Mouse (Mus musculus) CH12.LX (cell line): ENCODE data around the gene Myrf. TPM values are rescaled to one million over a fixed set of nuclear protein-coding genes. Genes with fewer than 3 reads are reported as not detected.

Experiments used
- DNase-seq: peaks from one replicate; pipeline ENCODE4 v3.0.0-alpha.2; 2013; ENCODE audit errors: extremely low read depth
- H3K27ac ChIP-seq: 2 replicates; pipeline ENCODE4 v1.5.1; 2012; ENCODE audit warnings: low read depth, mild to moderate bottlenecking, control low read depth, moderate library complexity; ENCODE audit not compliant: insufficient read depth
- H3K27me3 ChIP-seq: replicated peaks from 2 replicates; pipeline ENCODE3; 2012; ENCODE audit warnings: inconsistent platforms
- H3K36me3 ChIP-seq, 2 experiments: replicated peaks in 1 of 2; 2 replicates each; pipeline versions ENCODE3 to v1.6.1; 2012; ENCODE audit warnings: inconsistent platforms in 1 of 2, low read length in 1 of 2, mild to moderate bottlenecking in 1 of 2, mixed read lengths in 1 of 2, moderate library complexity in 1 of 2; ENCODE audit not compliant: control insufficient read depth in 1 of 2, insufficient read depth in 1 of 2
- H3K4me1 ChIP-seq, 2 experiments: 2 replicates each; pipeline ENCODE4 v1.6.1; 2012; ENCODE audit warnings: inconsistent platforms in 1 of 2, moderate library complexity in 1 of 2; ENCODE audit not compliant: insufficient read depth in 2 of 2, control insufficient read depth in 1 of 2
- H3K4me2 ChIP-seq: 2 replicates; pipeline ENCODE4 v1.6.1; 2012; ENCODE audit warnings: low read depth, mild to moderate bottlenecking, control low read depth; ENCODE audit not compliant: poor library complexity, insufficient read depth, severe bottlenecking
- H3K4me3 ChIP-seq, 3 experiments: fragments of 150-350 bp in 1 of 3; sonication (generic) in 1 of 3; replicated peaks in 1 of 3; 2 replicates each; pipeline versions ENCODE3 to v1.5.1; 2011 to 2012; ENCODE audit warnings: low read depth in 2 of 3, low read length in 2 of 3, mild to moderate bottlenecking in 2 of 3, moderate library complexity in 2 of 3, control low read depth in 1 of 3, improper control_type of control experiment in 1 of 3, inconsistent platforms in 1 of 3, mixed read lengths in 1 of 3; ENCODE audit not compliant: poor library complexity in 1 of 3
- H3K79me2 ChIP-seq: replicated peaks from 2 replicates; pipeline ENCODE4 v1.6.1; 2012; ENCODE audit warnings: mild to moderate bottlenecking, moderate library complexity; ENCODE audit not compliant: control insufficient read depth, poor library complexity, insufficient read depth, severe bottlenecking; ENCODE audit errors: extremely low read depth
- H3K9ac ChIP-seq: 2 replicates; pipeline ENCODE4 v1.6.1; 2012; ENCODE audit warnings: low read depth, mild to moderate bottlenecking, control low read depth, moderate library complexity; ENCODE audit not compliant: insufficient read depth
- H3K9me3 ChIP-seq: replicated peaks from 2 replicates; pipeline ENCODE3; 2012; ENCODE audit warnings: low read length, inconsistent platforms, mixed read lengths
- BHLHE40 ChIP-seq: IDR thresholded peaks from 2 replicates; pipeline ENCODE4 v1.6.1; 2011; ENCODE audit warnings: mild to moderate bottlenecking, low read depth, low read length, improper control_type of control experiment
- CHD2 ChIP-seq: IDR thresholded peaks from 2 replicates; pipeline ENCODE4 v1.6.1; 2011; ENCODE audit warnings: low read length, improper control_type of control experiment
- EP300 ChIP-seq: IDR thresholded peaks from 2 replicates; pipeline ENCODE4 v1.6.1; 2011; ENCODE audit warnings: low read length, improper control_type of control experiment
- ETS1 ChIP-seq: conservative IDR thresholded peaks from 2 replicates; pipeline ENCODE4 v1.6.1; 2012; ENCODE audit warnings: low read depth, mild to moderate bottlenecking, inconsistent platforms, low read length, improper control_type of control experiment, moderate library complexity
- GABPA ChIP-seq: IDR thresholded peaks from 2 replicates; pipeline ENCODE4 v1.6.1; 2012; ENCODE audit warnings: low read depth, low read length, improper control_type of control experiment, inconsistent platforms; ENCODE audit not compliant: insufficient replicate concordance
- HCFC1 ChIP-seq: IDR thresholded peaks from 2 replicates; pipeline ENCODE4 v1.6.1; 2012; ENCODE audit warnings: low read depth, mild to moderate bottlenecking, inconsistent platforms, low read length, improper control_type of control experiment
- IRF4 ChIP-seq: IDR thresholded peaks from 2 replicates; pipeline ENCODE4 v1.6.1; 2014; ENCODE audit warnings: low read depth, mild to moderate bottlenecking, inconsistent platforms, low read length, improper control_type of control experiment
- JUN ChIP-seq: IDR thresholded peaks from 2 replicates; pipeline ENCODE4 v1.6.1; 2011; ENCODE audit warnings: low read depth, mild to moderate bottlenecking, low read length, improper control_type of control experiment, moderate library complexity; ENCODE audit not compliant: insufficient read depth
- KAT2A ChIP-seq: IDR thresholded peaks from 2 replicates; pipeline ENCODE4 v1.6.1; 2012; ENCODE audit warnings: low read length, improper control_type of control experiment, inconsistent platforms; ENCODE audit not compliant: insufficient replicate concordance
- MAFK ChIP-seq: IDR thresholded peaks from 2 replicates; pipeline ENCODE4 v1.6.1; 2011; ENCODE audit warnings: low read length, improper control_type of control experiment; ENCODE audit not compliant: insufficient replicate concordance
- MAX ChIP-seq: IDR thresholded peaks from 2 replicates; pipeline ENCODE4 v1.6.1; 2011; ENCODE audit warnings: low read length, improper control_type of control experiment
- MEF2A ChIP-seq: IDR thresholded peaks from 2 replicates; pipeline ENCODE4 v1.6.1; 2014; ENCODE audit warnings: low read depth, mild to moderate bottlenecking, inconsistent platforms, low read length, improper control_type of control experiment, borderline replicate concordance
- MYC ChIP-seq: IDR thresholded peaks from 2 replicates; pipeline ENCODE4 v1.6.1; 2011; ENCODE audit warnings: low read depth, mild to moderate bottlenecking, improper control_type of control experiment, low read length
- NELFE ChIP-seq: IDR thresholded peaks from 2 replicates; pipeline ENCODE4 v1.6.1; 2011; ENCODE audit warnings: low read depth, low read length, improper control_type of control experiment
- NRF1 ChIP-seq: IDR thresholded peaks from 2 replicates; pipeline ENCODE4 v1.6.1; 2014; ENCODE audit warnings: low read depth, mild to moderate bottlenecking, inconsistent platforms, low read length, improper control_type of control experiment, moderate library complexity
- PAX5 ChIP-seq: IDR thresholded peaks from 2 replicates; pipeline ENCODE4 v1.6.1; 2012; ENCODE audit warnings: low read length, inconsistent platforms, mixed read lengths
- POLR2A ChIP-seq: IDR thresholded peaks from 2 replicates; pipeline ENCODE4 v1.6.1; 2011; ENCODE audit warnings: low read depth, mild to moderate bottlenecking, improper control_type of control experiment, low read length
- RCOR1 ChIP-seq: conservative IDR thresholded peaks from 2 replicates; pipeline ENCODE4 v1.6.1; 2012; ENCODE audit warnings: low read depth, mild to moderate bottlenecking, inconsistent platforms, low read length, improper control_type of control experiment
- TCF12 ChIP-seq: IDR thresholded peaks from 2 replicates; pipeline ENCODE4 v1.6.1; 2014; ENCODE audit warnings: low read depth, mild to moderate bottlenecking, inconsistent platforms, low read length, improper control_type of control experiment
- USF1 ChIP-seq: IDR thresholded peaks from 2 replicates; pipeline ENCODE4 v1.6.1; 2014; ENCODE audit warnings: low read depth, mild to moderate bottlenecking, inconsistent platforms, low read length, improper control_type of control experiment
- USF2 ChIP-seq: conservative IDR thresholded peaks from 2 replicates; pipeline ENCODE4 v1.6.1; 2011; ENCODE audit warnings: low read depth, low read length, improper control_type of control experiment
- ZC3H11A ChIP-seq: IDR thresholded peaks from 2 replicates; pipeline ENCODE4 v1.6.1; 2012; ENCODE audit warnings: low read depth, mild to moderate bottlenecking, inconsistent platforms, low read length, improper control_type of control experiment
- ZMIZ1 ChIP-seq: IDR thresholded peaks from 2 replicates; pipeline ENCODE4 v1.6.1; 2012; ENCODE audit warnings: low read depth, mild to moderate bottlenecking, inconsistent platforms, low read length, improper control_type of control experiment
- dilution Hi-C: fragments of 300-500 bp; cut with MboI; formaldehyde crosslinking; loops from 2 replicates; pipeline ENCODE4 v1.14.3; 2020; ENCODE audit warnings: low sequenced_read_pairs; ENCODE audit not compliant: extremely low pct_unique_long_range_greater_than_20kb, extremely low pct_ligation_motif_present
- in situ Hi-C: fragments of 300-500 bp; cut with MboI; formaldehyde crosslinking; loops from 3 replicates; pipeline ENCODE4 v1.14.3; 2019; ENCODE audit warnings: low sequenced_read_pairs, low pct_ligation_motif_present, low pct_unique_long_range_greater_than_20kb, mixed read lengths
- polyA plus RNA-seq: library from polyadenylated mRNA; unstranded; fragments of >175 nt; gene quantifications from 2 replicates; pipeline ENCODE4 v1.2.1, GENCODE M21; 2012; ENCODE audit warnings: low read depth; ENCODE audit not compliant: insufficient read length
- total RNA-seq, 2 experiments: library from RNA; depleted of rRNA; stranded (reverse); fragments of 300-350 nt in 1 of 2; fragments of >200 nt in 1 of 2; gene quantifications; 2 replicates each; pipeline ENCODE4 v1.2.3; 2012 to 2014

Gene Myrf
- total and polyA plus RNA-seq, 3 experiments, result 0.10 to 0.13 TPM; not detected in 1

DNA sequence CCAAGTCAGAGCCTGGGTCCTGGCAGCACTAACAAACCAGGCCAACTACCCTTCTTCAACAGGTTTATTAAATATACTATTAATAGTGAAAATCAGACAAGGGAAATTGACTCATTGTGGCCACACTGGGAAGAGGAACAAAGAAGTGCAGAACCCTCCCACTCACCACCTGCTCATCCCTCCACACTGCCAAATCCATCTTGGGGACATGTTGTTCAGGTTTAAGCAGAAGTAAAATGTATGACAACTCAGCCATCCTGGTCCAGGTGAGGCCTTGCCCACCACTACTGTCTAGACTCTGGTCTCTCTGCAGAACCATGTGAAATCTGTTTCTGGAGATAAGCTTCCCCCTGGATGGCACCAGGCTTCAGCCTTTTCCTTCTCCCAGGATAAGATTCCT lies 68.7 kb downstream of the Myrf start:
- TF ChIP-seq ETS1 (no peak), MAFK (no peak), TCF12 (no peak), RCOR1 (no peak), EP300 (peak; percentile 23; the same call in 1 of the 2 replicates)
- in situ Hi-C loops (no loop called here), dilution Hi-C loops (no loop called here)
- Histone ChIP-seq H3K4me1 (peaks cover 6 to 31% of the 10 kb centered on the region in 2 experiments), H3K27me3 (no peaks in the 10 kb centered on the region), H3K4me3 (no peak overlapping the region), H3K79me2 (no peaks in the 10 kb centered on the region), H3K4me2 (no peak overlapping the region), H3K27ac (no peak overlapping the region), H3K9ac (no peak overlapping the region), H3K9me3 (no peaks in the 10 kb centered on the region), H3K36me3 (no peaks in the 10 kb centered on the region)
- DNase-seq, result peak; percentile 46

DNA sequence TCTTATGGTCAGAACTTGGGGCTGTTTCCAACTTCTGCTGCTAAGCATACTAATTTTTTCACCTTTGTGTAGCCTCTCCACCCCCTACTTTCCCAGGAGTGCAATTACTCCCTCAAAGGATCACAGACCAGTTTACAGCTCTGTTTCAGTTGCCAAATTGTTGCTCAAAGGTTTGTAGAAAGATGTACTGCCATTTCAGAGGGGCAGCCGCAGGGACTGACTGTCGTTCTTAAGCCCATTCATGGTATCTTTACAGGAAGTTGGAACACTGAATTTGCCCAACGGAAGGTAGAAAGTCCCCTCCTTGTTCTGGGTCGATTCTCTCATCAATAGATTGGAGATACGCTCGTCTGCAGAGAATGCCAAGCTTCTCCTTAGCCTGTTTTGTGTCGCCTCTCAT lies 69.2 kb downstream of the Myrf start:
- H3K27ac ChIP-seq, result no peak overlapping the region
- no peaks in the 10 kb centered on the region for H3K79me2 ChIP-seq
- H3K4me3 ChIP-seq, result no peak overlapping the region
- H3K9ac ChIP-seq, result no peak overlapping the region
- no peaks in the 10 kb centered on the region for H3K27me3 ChIP-seq
- no peak for DNase-seq
- peaks cover 6 to 31% of the 10 kb centered on the region in 2 experiments for H3K4me1 ChIP-seq
- H3K36me3 ChIP-seq, result no peaks in the 10 kb centered on the region
- TF ChIP-seq USF1, result no peak
- TF ChIP-seq POLR2A, result no peak
- dilution Hi-C loops (no loop called here), in situ Hi-C loops (no loop called here)
- no peak overlapping the region for H3K4me2 ChIP-seq
- no peaks in the 10 kb centered on the region for H3K9me3 ChIP-seq

DNA sequence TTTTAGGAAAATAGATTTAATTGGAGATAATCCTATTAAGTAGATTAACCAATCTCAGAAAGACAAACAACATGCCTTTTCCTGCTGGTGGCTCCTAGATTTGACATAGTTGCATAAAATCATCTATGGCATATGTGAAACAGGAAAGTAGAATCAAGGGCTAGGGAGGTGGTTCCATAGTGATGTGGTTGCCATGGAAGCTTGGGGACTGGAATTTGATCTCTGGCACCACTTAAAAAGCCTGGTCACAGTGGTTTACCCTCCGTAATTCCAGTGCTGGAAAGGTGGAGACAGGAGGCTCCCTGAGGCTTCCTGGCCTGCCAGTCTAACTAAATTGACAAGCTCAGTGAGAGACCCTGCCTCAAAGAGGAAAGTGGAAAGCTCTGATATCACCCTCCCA lies 70.1 kb downstream of the Myrf start:
- H3K27ac ChIP-seq, result no peak overlapping the region
- no peaks in the 10 kb centered on the region for H3K36me3 ChIP-seq
- H3K4me1 ChIP-seq, result peaks cover 6 to 31% of the 10 kb centered on the region in 2 experiments
- no peak overlapping the region for H3K4me3 ChIP-seq
- no peak for TF ChIP-seq MYC
- TF ChIP-seq BHLHE40, result no peak
- TF ChIP-seq HCFC1, result no peak
- no peak for TF ChIP-seq JUN
- no peak for TF ChIP-seq USF1
- TF ChIP-seq MAX, result no peak
- TF ChIP-seq RCOR1, result no peak
- no peak for TF ChIP-seq ZC3H11A
- no peak for TF ChIP-seq ZMIZ1
- no peak for TF ChIP-seq IRF4
- no peak for TF ChIP-seq TCF12
- no peak for TF ChIP-seq EP300
- no peak for TF ChIP-seq CHD2
- TF ChIP-seq MEF2A, result no peak
- TF ChIP-seq GABPA, result no peak
- no peak for TF ChIP-seq PAX5
- TF ChIP-seq KAT2A, result no peak
- TF ChIP-seq USF2, result no peak
- no peak for TF ChIP-seq NELFE
- TF ChIP-seq NRF1, result no peak
- TF ChIP-seq, all 38 proteins: peak for 0
- dilution Hi-C loops, result no loop called here
- Histone ChIP-seq H3K9me3 (no peaks in the 10 kb centered on the region), H3K79me2 (no peaks in the 10 kb centered on the region), H3K4me2 (no peak overlapping the region), H3K9ac (no peak overlapping the region), H3K27me3 (no peaks in the 10 kb centered on the region)
- in situ Hi-C loops, result no loop called here
- no peak for DNase-seq
